Mouse (Mus musculus) heart, embryonic 14.5 days (tissue): ENCODE results near the gene Grm6. TPM values are rescaled to one million over a fixed set of nuclear protein-coding genes. Genes with fewer than 3 reads are reported as not detected.
A peak's percentile ranks its signal among the peaks of the same experiment; 100 is the strongest.

Experiments used
- ATAC-seq: fragments of 200-750 bp; cut with Nextera tagmentation; 2 replicates; pipeline ENCODE4 v1.8.0; 2017; ENCODE audit warnings: low read depth, moderate TSS enrichment; ENCODE audit not compliant: insufficient number of reproducible peaks, insufficient read depth, low FRiP score
- H3K27ac ChIP-seq, 2 experiments: fragments of 200-500 bp in 1 of 2; fragments of 300-500 bp in 1 of 2; sonication (generic) in 1 of 2; replicated peaks in 1 of 2; 2 replicates each; pipeline ENCODE4 v1.5.1; 2012 to 2014; ENCODE audit warnings: low read depth in 2 of 2, low read length in 2 of 2, control low read depth in 1 of 2, mild to moderate bottlenecking in 1 of 2, mixed read lengths in 1 of 2; ENCODE audit not compliant: control insufficient read depth in 1 of 2, insufficient read depth in 1 of 2
- H3K27me3 ChIP-seq: fragments of 300-500 bp; sonication (generic); 2 replicates; pipeline ENCODE4 v1.6.1; 2014; ENCODE audit warnings: mild to moderate bottlenecking, low read length, control low read depth; ENCODE audit not compliant: control insufficient read depth, insufficient read depth
- H3K36me3 ChIP-seq: fragments of 300-500 bp; sonication (generic); 2 replicates; pipeline ENCODE4 v1.6.1; 2014; ENCODE audit warnings: mild to moderate bottlenecking, control low read depth, low read length, mixed read lengths; ENCODE audit not compliant: control insufficient read depth, insufficient read depth
- H3K4me1 ChIP-seq, 2 experiments: fragments of 200-500 bp in 1 of 2; fragments of 300-500 bp in 1 of 2; sonication (generic) in 1 of 2; 2 replicates each; pipeline ENCODE4 v1.6.1; 2012 to 2014; ENCODE audit warnings: low read length in 2 of 2, control low read depth in 1 of 2, mixed read lengths in 1 of 2; ENCODE audit not compliant: control insufficient read depth in 2 of 2, insufficient read depth in 2 of 2
- H3K4me2 ChIP-seq: fragments of 300-500 bp; sonication (generic); 2 replicates; pipeline ENCODE4 v1.6.1; 2014; ENCODE audit warnings: mild to moderate bottlenecking, low read length
- H3K4me3 ChIP-seq, 2 experiments: fragments of 200-500 bp in 1 of 2; fragments of 300-500 bp in 1 of 2; sonication (generic) in 1 of 2; 2 replicates each; pipeline ENCODE4 v1.5.1; 2012 to 2014; ENCODE audit warnings: low read length in 2 of 2, mild to moderate bottlenecking in 2 of 2, control low read depth in 1 of 2, low read depth in 1 of 2, moderate library complexity in 1 of 2; ENCODE audit not compliant: control insufficient read depth in 1 of 2, insufficient read depth in 1 of 2
- H3K9ac ChIP-seq: fragments of 300-500 bp; sonication (generic); 2 replicates; pipeline ENCODE4 v1.6.1; 2014; ENCODE audit warnings: mild to moderate bottlenecking, low read length
- H3K9me3 ChIP-seq: fragments of 300-500 bp; sonication (generic); 2 replicates; pipeline ENCODE4 v1.6.1; 2016; ENCODE audit warnings: low read length, control low read depth; ENCODE audit not compliant: control insufficient read depth
- WGBS: fragments of 180-500 bp; shearing (Covaris S2); extraction: QIAGEN DNeasy Blood & Tissue Kit; methylation state at CpG from one replicate; pipeline ENCODE4 v1.1.7; 2014; 5-methylcytosine and 5-hydroxymethylcytosine counted together
- polyA plus RNA-seq: library from polyadenylated mRNA; unstranded; fragments of >200 nt; fragmentation: Nextera tagmentation; extraction: Ambion mirVana; gene quantifications from 2 replicates; pipeline ENCODE4 v1.2.1, GENCODE M21; 2014

The Grm6 gene
- polyA plus RNA-seq, result 0.08 and 0.15 TPM in 2 replicates

DNA sequence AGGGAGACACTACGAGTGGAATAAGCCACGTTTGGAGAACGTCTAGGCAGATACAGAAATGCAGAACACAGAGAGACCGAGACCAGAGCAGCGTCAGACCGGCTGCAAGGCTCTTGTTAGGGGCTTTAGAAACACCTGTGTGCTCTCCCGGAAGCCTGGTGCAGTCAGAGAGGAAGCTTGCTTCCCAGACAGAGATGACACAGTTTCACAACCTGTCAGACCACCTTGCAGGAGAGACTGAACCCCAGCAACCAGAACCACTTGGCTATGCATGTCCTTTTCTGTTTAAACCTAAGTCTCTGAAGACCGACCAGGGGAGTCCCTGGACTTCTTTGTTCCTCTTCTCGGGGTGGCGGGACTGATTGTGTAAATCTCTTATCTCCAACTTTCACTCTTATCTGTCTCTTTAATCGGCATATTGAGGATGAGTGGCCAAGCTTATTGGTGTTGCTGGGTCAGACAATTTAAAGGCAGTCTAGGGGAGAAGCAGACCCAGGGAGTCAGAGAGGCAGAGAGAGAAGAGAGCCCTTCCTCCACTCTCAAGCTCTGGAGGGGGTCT is at the start of gene Grm6:
Grm6 (plus strand) TSS at position 509 of the 559 bp plus-strand sequence.
- Histone ChIP-seq H3K9ac (peak within 1 kb of the TSS; percentile 41), H3K4me2 (peak within 1 kb of the TSS; percentile 90), H3K9me3 (peaks cover 7% of the 10 kb centered on the region), H3K27ac (no peak within 1 kb of the TSS), H3K4me3 (peak within 1 kb of the TSS; percentile 39 to 48), H3K27me3 (peaks cover 58% of the 10 kb centered on the region), H3K36me3 (no peaks in the 10 kb centered on the region), H3K4me1 (peaks cover 0 to 22% of the 10 kb centered on the region in 2 experiments; a peak in 3 of 4 replicates)
- no peak for ATAC-seq
- WGBS, result 3% methylated on average over 11 of the region's 11 CpGs

- WGBS, result 93% methylated on average over 4 of the region's 4 CpGs
- H3K9me3 ChIP-seq, result peaks cover 53% of the 10 kb centered on the region
- no peak for ATAC-seq
- peaks cover 74% of the 10 kb centered on the region for H3K36me3 ChIP-seq
- no peak overlapping the region for H3K4me3 ChIP-seq
- H3K4me1 ChIP-seq, result no peaks in the 10 kb centered on the region
- H3K27me3 ChIP-seq, result no peaks in the 10 kb centered on the region
- no peak overlapping the region for H3K27ac ChIP-seq
- no peak overlapping the region for H3K9ac ChIP-seq
- no peak overlapping the region for H3K4me2 ChIP-seq
These were observed 36.3 kb upstream of the Grm6 start for GRCm38 (mm10) chr11:50814233-50814632.

DNA sequence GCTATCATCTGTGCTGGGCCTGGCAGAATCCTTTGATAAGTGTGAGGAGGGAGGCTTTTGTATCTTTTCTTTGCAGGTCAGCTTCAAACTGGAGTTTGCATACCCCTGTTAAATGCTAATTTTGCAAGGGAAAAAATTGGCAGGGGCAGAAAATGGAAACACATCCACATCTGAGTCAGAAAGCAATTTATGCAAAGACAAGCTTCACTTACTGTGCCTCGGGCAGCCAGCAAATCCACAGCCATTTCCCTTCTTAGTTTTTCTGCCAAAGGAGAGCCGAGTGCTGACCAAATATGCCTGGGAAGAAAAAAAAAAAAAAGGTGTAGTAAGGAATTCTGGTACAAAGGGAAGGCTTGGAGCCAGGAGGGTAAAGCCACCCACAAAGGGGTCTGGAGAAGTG is 24.3 kb upstream of the Grm6 start:
- peaks cover 44% of the 10 kb centered on the region for H3K36me3 ChIP-seq
- no peak for ATAC-seq
- no peak overlapping the region for H3K27ac ChIP-seq
- H3K4me2 ChIP-seq, result peak overlapping the region; percentile 75
- H3K4me1 ChIP-seq, result peaks cover 0 to 5% of the 10 kb centered on the region in 2 experiments; a peak in 1 of 4 replicates
- H3K9me3 ChIP-seq, result no peaks in the 10 kb centered on the region
- peak overlapping the region; percentile 87; the same call in 1 of the 2 replicates for H3K9ac ChIP-seq
- H3K27me3 ChIP-seq, result no peaks in the 10 kb centered on the region
- WGBS, result 68% methylated on average over 2 of the region's 2 CpGs
- H3K4me3 ChIP-seq, result peak overlapping the region in 1 of 2 experiments; percentile 81; a peak in 3 of 4 replicates

DNA sequence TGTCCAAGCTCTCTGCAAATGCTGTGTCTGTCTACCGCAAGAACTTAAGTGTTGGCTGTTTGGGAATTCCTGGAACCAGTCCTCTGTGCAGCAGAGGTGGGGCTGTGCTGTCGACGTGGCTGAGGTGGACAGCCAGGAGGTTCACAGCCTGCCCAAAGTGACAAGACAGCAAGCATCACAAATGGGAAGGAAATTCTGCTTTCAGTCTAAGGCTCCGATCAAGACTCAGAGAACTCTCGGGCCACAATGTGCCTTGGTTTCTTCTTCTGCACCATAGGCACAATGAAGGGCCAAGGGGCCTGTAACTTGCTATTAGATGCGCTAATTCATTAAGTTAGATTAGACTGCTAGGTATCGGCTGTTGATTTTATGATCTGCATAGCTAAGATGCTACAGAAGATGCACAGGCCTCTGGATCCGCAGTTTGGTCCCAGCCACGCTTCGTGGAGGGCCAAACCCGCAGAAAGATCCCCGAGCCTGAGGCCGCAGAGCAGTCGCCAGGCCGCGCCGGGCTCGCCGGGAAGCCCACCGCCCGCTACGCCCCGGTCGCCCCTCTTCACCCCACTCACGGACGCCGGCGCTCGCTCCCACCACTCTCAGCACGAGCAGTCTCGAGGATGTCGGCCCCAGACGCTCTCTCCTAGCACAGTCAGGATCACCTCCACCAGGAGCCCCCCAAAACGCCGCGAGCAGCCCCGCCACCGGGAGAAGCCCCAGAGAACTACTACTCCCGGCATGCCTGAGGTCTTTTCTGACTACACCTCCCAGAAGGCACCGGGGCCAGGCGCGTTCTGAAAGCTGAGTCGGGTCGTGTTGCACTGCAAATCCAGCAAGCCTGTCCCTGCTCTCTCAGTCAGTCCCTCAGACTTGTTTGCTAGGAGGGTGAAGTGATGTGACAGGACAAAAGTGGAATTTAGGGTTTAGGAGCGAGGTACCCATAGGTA is 23.2 kb upstream of the Grm6 start, which contains the start of gene Zfp354c:
Zfp354c (minus strand) TSS at position 715 of the 944 bp plus-strand sequence.
- Histone ChIP-seq H3K4me2 (peak within 1 kb of the TSS; percentile 75), H3K27me3 (no peaks in the 10 kb centered on the region), H3K36me3 (peaks cover 34% of the 10 kb centered on the region), H3K9me3 (peaks cover 2% of the 10 kb centered on the region; the same call in 1 of the 2 replicates), H3K4me1 (peaks cover 0 to 5% of the 10 kb centered on the region in 2 experiments; a peak in 1 of 4 replicates), H3K9ac (peak within 1 kb of the TSS; percentile 87), H3K27ac (peak within 1 kb of the TSS in 1 of 2 experiments; percentile 25; a peak in 1 of 4 replicates), H3K4me3 (peak within 1 kb of the TSS; percentile 79 to 81)
- WGBS, result 1% methylated on average over 45 of the region's 45 CpGs
- ATAC-seq, result peak; percentile 83

DNA sequence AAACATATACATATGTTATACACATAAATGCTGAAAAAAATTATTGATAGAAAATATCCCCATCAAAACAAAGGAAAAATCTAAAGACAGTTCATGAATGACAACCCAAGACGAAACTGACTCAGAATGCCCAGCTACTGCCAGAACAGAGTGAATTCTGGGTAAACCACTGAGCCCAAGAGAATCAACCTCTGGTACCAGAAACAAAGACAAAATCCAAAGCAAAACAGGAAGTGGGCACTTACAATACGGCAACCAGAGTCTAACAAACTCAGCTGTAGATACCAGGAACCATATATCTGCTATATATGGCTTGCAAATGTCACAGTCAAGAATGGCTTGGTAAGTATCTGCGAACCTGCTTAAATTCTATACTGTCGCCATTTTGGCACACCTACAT is 14.8 kb upstream of the Grm6 start:
- Histone ChIP-seq H3K4me3 (no peak overlapping the region), H3K36me3 (no peaks in the 10 kb centered on the region), H3K27ac (no peak overlapping the region), H3K9me3 (peaks cover 14% of the 10 kb centered on the region), H3K4me2 (no peak overlapping the region), H3K9ac (no peak overlapping the region), H3K4me1 (peaks cover under 1% of the 10 kb centered on the region in 2 experiments; a peak in 1 of 4 replicates), H3K27me3 (no peaks in the 10 kb centered on the region)
- WGBS, result 79% methylated on average over 4 of the region's 4 CpGs
- ATAC-seq, result no peak

DNA sequence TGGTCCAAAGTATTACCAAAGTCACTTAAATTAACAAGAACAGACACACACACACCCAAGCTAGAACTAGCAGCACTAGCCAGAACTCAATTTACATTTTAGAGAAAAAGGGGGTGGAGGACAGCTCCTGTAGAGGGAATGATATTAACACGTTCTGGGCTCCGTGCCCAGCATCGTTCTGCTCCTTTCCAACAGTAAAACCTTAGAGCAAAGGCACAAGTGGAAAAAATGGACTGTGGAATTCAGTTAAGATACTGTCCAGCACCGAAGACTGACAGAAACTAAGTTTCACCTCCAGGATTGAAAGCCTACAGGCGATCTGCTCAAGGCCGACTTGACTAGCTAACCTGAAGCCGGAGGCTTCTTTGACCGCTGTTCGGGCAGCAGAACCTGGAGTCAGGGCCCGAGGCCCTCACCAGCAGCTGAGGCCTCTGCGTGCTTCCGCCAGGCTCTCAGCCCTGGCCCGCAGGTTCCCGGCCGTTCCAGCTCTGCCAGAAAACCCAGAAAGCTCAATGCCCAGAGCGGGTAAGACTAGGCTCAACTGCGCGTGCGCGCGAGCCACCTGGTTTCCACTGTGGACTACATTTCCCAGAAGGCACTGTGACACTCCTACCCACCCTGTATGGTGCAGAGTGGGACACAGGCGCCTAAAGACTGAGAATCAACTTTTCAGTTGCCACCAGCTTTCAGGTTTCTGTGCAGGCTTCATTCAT is 9.3 kb upstream of the Grm6 start, which contains the start of gene Zfp879:
Zfp879 (minus strand) TSS at position 530 of the 713 bp plus-strand sequence.
- no peaks in the 10 kb centered on the region for H3K36me3 ChIP-seq
- H3K9ac ChIP-seq, result peak within 1 kb of the TSS; percentile 73
- H3K9me3 ChIP-seq, result no peaks in the 10 kb centered on the region
- peak within 1 kb of the TSS; percentile 73 for H3K4me2 ChIP-seq
- peak; percentile 91 for ATAC-seq
- H3K4me1 ChIP-seq, result peaks cover 2 to 7% of the 10 kb centered on the region in 2 experiments; a peak in 1 of 4 replicates
- H3K27me3 ChIP-seq, result no peaks in the 10 kb centered on the region
- peak within 1 kb of the TSS; percentile 44 to 56 for H3K4me3 ChIP-seq
- WGBS, result 16% methylated on average over 22 of the region's 22 CpGs
- H3K27ac ChIP-seq, result peak within 1 kb of the TSS; percentile 85 to 87

DNA sequence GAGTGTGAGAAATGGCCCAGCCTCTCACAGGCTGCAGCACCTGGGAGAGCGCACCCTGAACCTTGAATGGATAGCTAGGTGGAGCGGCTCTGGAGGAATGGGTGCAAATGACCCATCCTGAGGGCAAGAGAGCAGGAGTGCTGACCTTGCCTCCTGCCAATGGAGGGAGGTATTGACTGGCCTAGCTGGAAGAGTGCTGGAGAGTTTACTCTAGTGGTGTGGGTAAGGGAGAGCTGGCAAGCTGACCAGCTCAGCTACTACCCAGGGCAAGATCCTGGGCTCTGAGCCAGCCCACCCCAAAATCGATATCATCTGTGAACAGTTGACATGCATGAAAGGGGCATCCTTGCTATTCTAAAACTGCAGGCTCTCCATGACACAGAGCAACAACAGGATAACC is 4.5 kb upstream of the Grm6 start:
- Histone ChIP-seq H3K9ac (no peak overlapping the region), H3K27ac (no peak overlapping the region), H3K36me3 (no peaks in the 10 kb centered on the region), H3K4me2 (no peak overlapping the region), H3K4me3 (no peak overlapping the region), H3K27me3 (peaks cover 36% of the 10 kb centered on the region), H3K9me3 (peaks cover 7% of the 10 kb centered on the region), H3K4me1 (peaks cover 0 to 18% of the 10 kb centered on the region in 2 experiments; a peak in 3 of 4 replicates)
- 82% methylated on average over 3 of the region's 3 CpGs for WGBS
- no peak for ATAC-seq
